Mouse (Mus musculus): ENCODE measurements at regions not wholly inside any gene's neighbourhood (a gene's known extent, or its start where the extent isn't known, plus 50 kb on each side); places are given as distances from the start of the nearest gene placed in this dataset.

DNA sequence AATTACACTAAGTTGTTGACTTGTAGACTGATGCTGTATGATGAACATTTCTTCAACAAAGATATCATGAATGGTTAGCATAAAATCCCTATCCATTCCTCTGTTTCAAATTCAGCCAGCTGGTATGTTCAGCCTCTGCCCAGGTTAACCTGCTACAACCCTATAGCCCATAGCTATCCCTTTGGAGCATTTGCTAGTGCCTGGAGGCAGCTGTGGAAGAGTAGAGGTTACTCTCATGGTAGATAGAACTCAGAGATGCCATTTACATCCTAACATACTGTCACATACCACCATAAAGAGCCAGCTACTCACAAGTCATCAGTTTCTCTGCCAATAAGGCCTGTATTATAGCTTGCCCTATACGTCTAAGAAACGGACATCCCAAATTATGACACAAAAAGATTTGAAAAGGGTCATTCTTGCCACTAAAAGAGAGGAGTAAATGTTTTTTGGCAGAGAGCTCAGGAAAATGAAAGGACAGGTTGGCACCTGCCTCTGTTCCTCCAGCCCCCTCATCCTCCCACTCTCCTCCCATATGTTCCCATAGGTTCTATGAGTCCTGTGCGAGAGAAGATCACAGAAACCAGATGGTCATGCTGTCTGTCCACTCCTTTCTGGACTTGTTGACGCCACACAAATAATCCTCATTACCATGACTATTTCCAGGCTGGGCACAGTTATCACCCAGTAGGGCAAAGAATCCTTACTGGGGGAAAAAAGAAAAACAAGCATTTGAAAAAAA lies 156.5 kb upstream of the Ngly1 start:
- TF ChIP-seq GATA1 (IDR thresholded peaks at IDR 0.05; ENCODE audit: borderline replicate concordance, low read length) (no peak), FLI1 (IDR thresholded peaks at IDR 0.05; ENCODE audit: low read length) (no peak)
